Mouse (Mus musculus) MEL (cell line): Measurements from ENCODE around the gene Ppp1r35.

Experiments used
- EP300 ChIP-seq, 2 experiments: IDR thresholded peaks; 2 replicates each; pipeline ENCODE4 v1.6.1; 2011; ENCODE audit warnings: improper control_type of control experiment in 2 of 2, low read length in 2 of 2, low read depth in 1 of 2, mild to moderate bottlenecking in 1 of 2
- MAFK ChIP-seq: IDR thresholded peaks from 2 replicates; pipeline ENCODE4 v1.6.1; 2011; ENCODE audit warnings: low read depth, mild to moderate bottlenecking, low read length, improper control_type of control experiment, borderline replicate concordance
- MAZ ChIP-seq: IDR thresholded peaks from 2 replicates; pipeline ENCODE4 v1.6.1; 2012; ENCODE audit warnings: low read depth, mild to moderate bottlenecking, inconsistent platforms, low read length, improper control_type of control experiment
- NRF1 ChIP-seq: IDR thresholded peaks from 2 replicates; pipeline ENCODE4 v1.6.1; 2014; ENCODE audit warnings: low read depth, mild to moderate bottlenecking, inconsistent platforms, low read length, improper control_type of control experiment, moderate library complexity; ENCODE audit not compliant: poor library complexity, insufficient read depth, severe bottlenecking

- TF ChIP-seq MAFK, result no peak
- no peak for TF ChIP-seq MAZ
- TF ChIP-seq EP300 (IDR thresholded peaks at IDR 0.05; ENCODE audit: low read depth in 1 of 2, low read length in 2 of 2), result no peak
- no peak for TF ChIP-seq NRF1
These were observed 44.2 kb upstream of the Ppp1r35 start for GRCm38 (mm10) chr5:137734289-137735061.
